In genomic region chr5:113775585-113775984, GRCm38 (mm10) we compare ENCODE assay signal across 35 mouse cellular contexts. TPM values are rescaled to one million over a fixed set of nuclear protein-coding genes. Genes with fewer than 3 reads are reported as not detected.
DNase-seq lines count a peak whose midpoint lies in the region; ATAC-seq and TF ChIP-seq lines count a peak whose summit lies in the region.
"Had no signal": no experiment of that assay in that cellular context is flagged by ENCODE, and none has a peak within 500 bp of the region (broad histone marks: within the 10 kb centered on the region; RNA-seq: fewer than 3 reads in every experiment).

No protein-coding gene starts in this region.

- no peaks in the 10 kb centered on the region for H3K27me3 ChIP-seq in spleen, adult 2 months (ENCODE audit: control insufficient read depth, insufficient read depth, low read length)
- H3K27me3 ChIP-seq in liver, embryonic 16.5 days (ENCODE audit: control insufficient read depth, insufficient read depth, low read depth, low read length), result no peaks in the 10 kb centered on the region
- H3K27me3 ChIP-seq: forebrain, embryonic 13.5 days; heart, embryonic 13.5 days; limb, embryonic 15.5 days; stomach, embryonic 15.5 days had no signal

- TF ChIP-seq POLR2A in spleen, adult 2 months (IDR thresholded peaks at IDR 0.05; ENCODE audit: low read depth, low read length), result no peak

- no peaks in the 10 kb centered on the region for H3K9me3 ChIP-seq in liver, embryonic 16.5 days (replicated peaks; ENCODE audit: control insufficient read depth, low read length)
- H3K9me3 ChIP-seq: forebrain, embryonic 13.5 days; heart, embryonic 13.5 days; limb, embryonic 10.5 days; limb, embryonic 15.5 days; stomach, embryonic 15.5 days had no signal

- H3K4me2 ChIP-seq in liver, embryonic 16.5 days (ENCODE audit: low read depth, low read length), result no peak overlapping the region
- H3K4me2 ChIP-seq: forebrain, embryonic 13.5 days; heart, embryonic 13.5 days; hindbrain, embryonic 14.5 days; limb, embryonic 15.5 days; lung, embryonic 14.5 days; midbrain, embryonic 11.5 days; stomach, embryonic 15.5 days had no signal

- peak overlapping the region; percentile 84 for H3K27ac ChIP-seq in spleen, adult 2 months (ENCODE audit: insufficient read depth, low read length)
- H3K27ac ChIP-seq in liver, embryonic 16.5 days (ENCODE audit: low read length), result peak overlapping the region; percentile 41; the same call in 1 of the 2 replicates
- H3K27ac ChIP-seq: forebrain, embryonic 13.5 days; heart, embryonic 13.5 days; hindbrain, embryonic 14.5 days; limb, embryonic 15.5 days; stomach, embryonic 15.5 days had no signal

- no peak for TF ChIP-seq CTCF in spleen, adult 2 months (IDR thresholded peaks at IDR 0.05; ENCODE audit: extremely low read depth, insufficient read depth, insufficient read length, insufficient replicate concordance)

- WGBS in spleen, adult 2 months, result 54% methylated on average over 10 of the region's 10 CpGs
- 80% methylated on average over 10 of the region's 10 CpGs for WGBS in liver, embryonic 16.5 days (ENCODE audit: insufficient replicate concordance)

- H3K9ac ChIP-seq in liver, embryonic 16.5 days (ENCODE audit: low read depth, low read length), result no peak overlapping the region
- H3K9ac ChIP-seq: forebrain, embryonic 13.5 days; heart, embryonic 13.5 days; hindbrain, embryonic 14.5 days; limb, embryonic 15.5 days; lung, embryonic 14.5 days; stomach, embryonic 15.5 days had no signal

- no peak overlapping the region for H3K4me3 ChIP-seq in spleen, adult 2 months (ENCODE audit: extremely low read depth, insufficient read depth, insufficient read length)
- no peak overlapping the region for H3K4me3 ChIP-seq in liver, embryonic 16.5 days (ENCODE audit: low read depth, low read length)
- H3K4me3 ChIP-seq: forebrain, embryonic 13.5 days; heart, embryonic 13.5 days; limb, embryonic 10.5 days; limb, embryonic 15.5 days; stomach, embryonic 15.5 days had no signal

- peak; percentile 25 for DNase-seq in adrenal gland, postnatal 25 days
- no peak for DNase-seq in adrenal gland, postnatal 4 days (ENCODE audit: low spot score in 2 of 2)
- no peak for DNase-seq in spleen, adult 2 months (ENCODE audit: low read depth in 1 of 2, low spot score in 2 of 2)
- no peak for DNase-seq in spleen, postnatal 10 days (ENCODE audit: low spot score in 2 of 2)
- no peak for DNase-seq in right cerebral cortex, postnatal 36 days (ENCODE audit: low spot score in 2 of 2)
- DNase-seq in right cerebral cortex, postnatal 10 days (ENCODE audit: low spot score in 2 of 2), result no peak
- DNase-seq: cerebellum, adult 2 months; cerebellum, postnatal 36 days; gastrocnemius, postnatal 10 days; heart, postnatal 10 days; kidney, postnatal 14 days; lung, embryonic 14.5 days; lung, postnatal 14 days; right cerebral cortex, postnatal 4 days had no signal

- ATAC-seq in liver, embryonic 16.5 days (ENCODE audit: low read depth), result no peak
- ATAC-seq: CD4-positive, CD25-positive, alpha-beta regulatory T cell, adult 4 months; forebrain, embryonic 13.5 days; intestine, postnatal 0 days; midbrain, embryonic 16.5 days had no signal

- peaks cover 16% of the 10 kb centered on the region; the same call in 1 of the 2 replicates for H3K4me1 ChIP-seq in spleen, adult 2 months (ENCODE audit: control insufficient read depth, insufficient read depth, insufficient read length)
- H3K4me1 ChIP-seq in liver, embryonic 16.5 days (ENCODE audit: control insufficient read depth, low read depth, low read length), result peaks cover 15% of the 10 kb centered on the region

- H3K36me3 ChIP-seq in spleen, adult 2 months (ENCODE audit: control insufficient read depth, insufficient read depth, low read length), result peaks cover 10% of the 10 kb centered on the region; the same call in 1 of the 2 replicates
- H3K36me3 ChIP-seq in liver, embryonic 16.5 days (ENCODE audit: control insufficient read depth, insufficient read depth), result peaks cover 19% of the 10 kb centered on the region

RNA-seq across cellular contexts. Expression of gene Iscu, which starts 3.0 kb away (rescaled TPM):
- total RNA-seq in adrenal gland, postnatal 25 days (2021), result 708 and 898 TPM in 2 replicates
- 100 to 1,000 TPM; 417 to 454 TPM for total RNA-seq in adrenal gland, postnatal 4 days (2021)
- 77.5 and 79.7 TPM in 2 replicates for polyA plus RNA-seq in spleen, adult 2 months (2012; rRNA removed)
- 82.4 and 83.7 TPM in 2 replicates for polyA plus RNA-seq in liver, embryonic 16.5 days (2015; fragmentation: Nextera tagmentation; extraction: Ambion mirVana)

RNA-seq across cellular contexts. Expression of gene Sart3, which starts 3.3 kb away (rescaled TPM):
- 45.0 and 50.7 TPM in 2 replicates for total RNA-seq in adrenal gland, postnatal 25 days (2021)
- total RNA-seq in adrenal gland, postnatal 4 days (2021), result 10 to 100 TPM; 48.2 to 53.9 TPM
- polyA plus RNA-seq in spleen, adult 2 months (2012; rRNA removed), result 27.2 and 28.0 TPM in 2 replicates
- 13.9 and 15.7 TPM in 2 replicates for polyA plus RNA-seq in liver, embryonic 16.5 days (2015; fragmentation: Nextera tagmentation; extraction: Ambion mirVana)

RNA-seq across cellular contexts. Expression of gene Tmem119, which starts 24.7 kb away (rescaled TPM):
- total RNA-seq in adrenal gland, postnatal 25 days (2021), result 5.4 and 7.7 TPM in 2 replicates
- total RNA-seq in adrenal gland, postnatal 4 days (2021), result 10 to 100 TPM; 24.5 to 25.2 TPM
- 3.0 and 4.8 TPM in 2 replicates for polyA plus RNA-seq in spleen, adult 2 months (2012; rRNA removed)
- 3.6 and 4.5 TPM in 2 replicates for polyA plus RNA-seq in liver, embryonic 16.5 days (2015; fragmentation: Nextera tagmentation; extraction: Ambion mirVana)
- polyA plus RNA-seq: CD4-positive, CD25-positive, alpha-beta regulatory T cell, adult 4 months had no signal

RNA-seq across cellular contexts. Expression of gene Ficd, which starts 40.0 kb away (rescaled TPM):
- 10.9 and 16.0 TPM in 2 replicates for total RNA-seq in adrenal gland, postnatal 25 days (2021)
- 10 to 100 TPM; 10.7 to 13.6 TPM for total RNA-seq in adrenal gland, postnatal 4 days (2021)
- 5.0 and 6.4 TPM in 2 replicates for polyA plus RNA-seq in spleen, adult 2 months (2012; rRNA removed)
- 2.5 and 2.6 TPM in 2 replicates for polyA plus RNA-seq in liver, embryonic 16.5 days (2015; fragmentation: Nextera tagmentation; extraction: Ambion mirVana)

RNA-seq across cellular contexts. Expression of gene 1700069L16Rik, which starts 51.0 kb away (rescaled TPM):
- not detected in 2 replicates for total RNA-seq in adrenal gland, postnatal 25 days (2021)
- not detected for total RNA-seq in adrenal gland, postnatal 4 days (2021)
- polyA plus RNA-seq in spleen, adult 2 months (2012; rRNA removed), result not detected in 2 replicates
- not detected in 2 replicates for polyA plus RNA-seq in liver, embryonic 16.5 days (2015; fragmentation: Nextera tagmentation; extraction: Ambion mirVana)
- total RNA-seq: gastrocnemius, postnatal 10 days; heart, adult 8-10 months; heart, postnatal 10 days; hematopoietic stem cell, adult 5-6 weeks; layer of hippocampus, adult 18-20 months; layer of hippocampus, postnatal 25 days; megakaryocyte, adult 5-6 weeks; neutrophil, adult 5-6 weeks had no signal
- polyA plus RNA-seq: CD4-positive, CD25-positive, alpha-beta regulatory T cell, adult 4 months; embryonic facial prominence, embryonic 11.5 days; forebrain, embryonic 13.5 days; gonadal fat pad, adult 2 months; heart, embryonic 13.5 days; hindbrain, embryonic 14.5 days; intestine, postnatal 0 days; kidney, embryonic 14.5 days; limb, embryonic 10.5 days; limb, embryonic 15.5 days; lung, embryonic 14.5 days; midbrain, embryonic 11.5 days; midbrain, embryonic 16.5 days; neural tube, embryonic 11.5 days; stomach, embryonic 15.5 days had no signal
